In the genomic region with DNA sequence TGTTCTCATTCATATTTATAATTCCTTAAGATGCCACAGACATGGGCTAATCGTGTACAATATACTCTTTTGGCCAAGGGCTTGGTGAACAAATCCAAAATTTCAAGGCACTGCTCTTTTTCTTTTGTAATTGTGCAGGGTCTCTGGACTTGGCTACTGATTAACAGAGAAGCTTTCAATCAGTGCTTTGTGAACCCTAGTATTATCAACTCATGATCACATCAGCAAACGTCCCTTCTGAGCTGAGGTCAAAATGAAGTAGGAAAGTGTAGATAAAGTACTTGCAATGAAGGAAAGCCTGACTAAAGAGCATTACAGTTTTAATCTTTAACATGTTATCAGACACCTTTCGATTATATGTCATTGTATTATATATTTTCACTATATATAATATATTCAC, we compare ENCODE assay signal across 21 mouse cellular contexts.
"Had no signal": no experiment of that assay in that cellular context is flagged by ENCODE, and none has a peak within 500 bp of the region (broad histone marks: within the 10 kb centered on the region; RNA-seq: fewer than 3 reads in every experiment).

No protein-coding gene starts in this region.

- H3K36me3 ChIP-seq: liver, embryonic 13.5 days; liver, embryonic 15.5 days; lung, embryonic 15.5 days; midbrain, embryonic 10.5 days; midbrain, embryonic 12.5 days; neural tube, embryonic 13.5 days; neural tube, embryonic 15.5 days had no signal

- H3K4me2 ChIP-seq: liver, embryonic 13.5 days; liver, embryonic 15.5 days; lung, embryonic 15.5 days; midbrain, embryonic 12.5 days; neural tube, embryonic 13.5 days; neural tube, embryonic 15.5 days had no signal

- H3K4me3 ChIP-seq: liver, embryonic 13.5 days; liver, embryonic 15.5 days; lung, embryonic 15.5 days; megakaryocyte, embryonic 14.5 days; midbrain, embryonic 10.5 days; midbrain, embryonic 12.5 days; myocyte; neural tube, embryonic 13.5 days; neural tube, embryonic 15.5 days had no signal

- ATAC-seq: lung, postnatal 0 days; midbrain, embryonic 16.5 days had no signal

- H3K9me3 ChIP-seq: liver, embryonic 13.5 days; liver, embryonic 15.5 days; lung, embryonic 15.5 days; megakaryocyte, embryonic 14.5 days; midbrain, embryonic 10.5 days; midbrain, embryonic 12.5 days; neural tube, embryonic 13.5 days; neural tube, embryonic 15.5 days had no signal

- H3K4me1 ChIP-seq: lung, embryonic 15.5 days; midbrain, embryonic 10.5 days; midbrain, embryonic 12.5 days; neural tube, embryonic 13.5 days; neural tube, embryonic 15.5 days had no signal

- H3K27ac ChIP-seq: liver, embryonic 13.5 days; liver, embryonic 15.5 days; lung, embryonic 15.5 days; macrophage; midbrain, embryonic 10.5 days; midbrain, embryonic 12.5 days; neural tube, embryonic 13.5 days; neural tube, embryonic 15.5 days had no signal

- DNase-seq: liver, embryonic 13.5 days; lung, adult 2 months; lung, postnatal 14 days; lung, postnatal 36 days; midbrain, embryonic 14.5 days; retina, postnatal 1 day; right cerebral cortex, adult 18-20 months; thymus, adult 2 months; thymus, postnatal 25 days; thymus, postnatal 4 days had no signal

- H3K9ac ChIP-seq: liver, embryonic 13.5 days; liver, embryonic 15.5 days; lung, embryonic 15.5 days; midbrain, embryonic 12.5 days; neural tube, embryonic 13.5 days; neural tube, embryonic 15.5 days had no signal

- H3K27me3 ChIP-seq: liver, embryonic 13.5 days; lung, embryonic 15.5 days; megakaryocyte, embryonic 14.5 days had no signal
